ENCODE assay signal across 10 mouse cellular contexts in genomic region chr9:72276941-72277340, GRCm38 (mm10). TPM values are rescaled to one million over a fixed set of nuclear protein-coding genes. Genes with fewer than 3 reads are reported as not detected.
DNase-seq lines count a peak whose midpoint lies in the region; ATAC-seq lines count a peak whose summit lies in the region.
"Had no signal": no experiment of that assay in that cellular context is flagged by ENCODE, and none has a peak within 500 bp of the region (broad histone marks: within the 10 kb centered on the region; RNA-seq: fewer than 3 reads in every experiment).

No protein-coding gene starts in this region.

- H3K4me3 ChIP-seq in kidney, embryonic 15.5 days (replicated peaks), result no peak overlapping the region
- H3K4me3 ChIP-seq in forebrain, embryonic 14.5 days (ENCODE audit: low read depth, low read length), result no peak overlapping the region
- peak overlapping the region; percentile 30 for H3K4me3 ChIP-seq in liver, embryonic 12.5 days
- no peak overlapping the region for H3K4me3 ChIP-seq in neural tube, embryonic 12.5 days
- H3K4me3 ChIP-seq in kidney, embryonic 16.5 days (ENCODE audit: low read length), result no peak overlapping the region

- 0 out of 2 replicates have a peak, but pooled peaks cover 3% of the 10 kb centered on the region for H3K9me3 ChIP-seq in kidney, embryonic 15.5 days (replicated peaks)
- no peaks in the 10 kb centered on the region for H3K9me3 ChIP-seq in forebrain, embryonic 14.5 days (replicated peaks; ENCODE audit: control insufficient read depth, low read length)
- 0 out of 2 replicates have a peak, but pooled peaks cover 5% of the 10 kb centered on the region for H3K9me3 ChIP-seq in liver, embryonic 12.5 days (replicated peaks)
- H3K9me3 ChIP-seq in neural tube, embryonic 12.5 days, result 0 out of 2 replicates have a peak, but pooled peaks cover 3% of the 10 kb centered on the region
- H3K9me3 ChIP-seq in kidney, embryonic 16.5 days (ENCODE audit: low read length), result peaks cover 15% of the 10 kb centered on the region

- no peak for ATAC-seq in kidney, embryonic 15.5 days (replicated peaks; ENCODE audit: low FRiP score)
- ATAC-seq in forebrain, embryonic 14.5 days, result no peak
- no peak for ATAC-seq in liver, embryonic 12.5 days
- no peak for ATAC-seq in neural tube, embryonic 12.5 days (ENCODE audit: low FRiP score, low read depth)
- no peak for ATAC-seq in kidney, embryonic 16.5 days (ENCODE audit: low FRiP score, low TSS enrichment)

- H3K27ac ChIP-seq in kidney, embryonic 15.5 days, result no peak overlapping the region
- no peak overlapping the region for H3K27ac ChIP-seq in forebrain, embryonic 14.5 days (ENCODE audit: low read depth, low read length)
- no peak overlapping the region for H3K27ac ChIP-seq in liver, embryonic 12.5 days
- H3K27ac ChIP-seq in neural tube, embryonic 12.5 days, result no peak overlapping the region
- H3K27ac ChIP-seq in kidney, embryonic 16.5 days (ENCODE audit: low read length), result no peak overlapping the region

- no peak for DNase-seq in kidney, adult 9 months
- no peak for DNase-seq in forebrain, embryonic 14.5 days (ENCODE audit: low spot score)
- no peak for DNase-seq in cerebellum, adult 9-11 months
- DNase-seq in B cell, adult 2 months, result no peak
- DNase-seq: gastrocnemius, postnatal 25 days; right cerebral cortex, postnatal 25 days had no signal

- H3K4me2 ChIP-seq in kidney, embryonic 15.5 days, result 0 out of 2 replicates have a peak overlapping the region, but pooled peaks have one; percentile 19
- H3K4me2 ChIP-seq in forebrain, embryonic 14.5 days (ENCODE audit: low read length), result peak overlapping the region; percentile 88
- H3K4me2 ChIP-seq in liver, embryonic 12.5 days, result peak overlapping the region; percentile 62
- peak overlapping the region; percentile 83 for H3K4me2 ChIP-seq in neural tube, embryonic 12.5 days (replicated peaks)
- H3K4me2 ChIP-seq in kidney, embryonic 16.5 days (replicated peaks; ENCODE audit: low read depth, low read length), result no peak overlapping the region

- H3K4me1 ChIP-seq in kidney, embryonic 15.5 days, result peaks cover 13% of the 10 kb centered on the region
- H3K4me1 ChIP-seq in forebrain, embryonic 14.5 days (ENCODE audit: control insufficient read depth, insufficient read depth, low read length), result peaks cover 7% of the 10 kb centered on the region
- H3K4me1 ChIP-seq in liver, embryonic 12.5 days, result peaks cover 31% of the 10 kb centered on the region
- peaks cover 4% of the 10 kb centered on the region; the same call in 1 of the 2 replicates for H3K4me1 ChIP-seq in neural tube, embryonic 12.5 days
- H3K4me1 ChIP-seq in kidney, embryonic 16.5 days (ENCODE audit: insufficient read depth, low read length), result peaks cover 10% of the 10 kb centered on the region

- H3K27me3 ChIP-seq in kidney, embryonic 15.5 days, result no peaks in the 10 kb centered on the region
- H3K27me3 ChIP-seq in forebrain, embryonic 14.5 days (replicated peaks; ENCODE audit: control insufficient read depth, insufficient read depth, low read length), result no peaks in the 10 kb centered on the region
- no peaks in the 10 kb centered on the region for H3K27me3 ChIP-seq in liver, embryonic 12.5 days (replicated peaks)
- no peaks in the 10 kb centered on the region for H3K27me3 ChIP-seq in neural tube, embryonic 12.5 days (replicated peaks)
- H3K27me3 ChIP-seq in kidney, embryonic 16.5 days (ENCODE audit: insufficient read depth, low read length), result no peaks in the 10 kb centered on the region

- H3K36me3 ChIP-seq in kidney, embryonic 15.5 days, result no peaks in the 10 kb centered on the region
- H3K36me3 ChIP-seq in forebrain, embryonic 14.5 days (ENCODE audit: control insufficient read depth, insufficient read depth, low read length), result no peaks in the 10 kb centered on the region
- peaks cover 8% of the 10 kb centered on the region; the same call in 1 of the 2 replicates for H3K36me3 ChIP-seq in liver, embryonic 12.5 days
- no peaks in the 10 kb centered on the region for H3K36me3 ChIP-seq in neural tube, embryonic 12.5 days
- H3K36me3 ChIP-seq in kidney, embryonic 16.5 days (ENCODE audit: insufficient read depth, low read length), result no peaks in the 10 kb centered on the region

- H3K9ac ChIP-seq in kidney, embryonic 15.5 days, result no peak overlapping the region
- H3K9ac ChIP-seq in forebrain, embryonic 14.5 days (ENCODE audit: low read length), result peak overlapping the region; percentile 22; the same call in 1 of the 2 replicates
- H3K9ac ChIP-seq in liver, embryonic 12.5 days, result peak overlapping the region; percentile 32
- H3K9ac ChIP-seq in neural tube, embryonic 12.5 days, result no peak overlapping the region
- H3K9ac ChIP-seq in kidney, embryonic 16.5 days (replicated peaks; ENCODE audit: low read length), result no peak overlapping the region

RNA-seq across cellular contexts. Expression of gene Zfp280d, which starts 2.3 kb away (rescaled TPM):
- polyA plus RNA-seq in kidney, embryonic 15.5 days (2015; fragmentation: Nextera tagmentation; extraction: Ambion mirVana), result 38.4 and 41.3 TPM in 2 replicates
- 38.7 and 41.6 TPM in 2 replicates for polyA plus RNA-seq in forebrain, embryonic 14.5 days (2014; fragmentation: Nextera tagmentation; extraction: Ambion mirVana)
- polyA plus RNA-seq in liver, embryonic 12.5 days (2016; fragmentation: Nextera tagmentation; extraction: Ambion mirVana), result 23.1 and 23.4 TPM in 2 replicates
- polyA plus RNA-seq in neural tube, embryonic 12.5 days (2016; fragmentation: Nextera tagmentation; extraction: Ambion mirVana), result 52.6 and 56.3 TPM in 2 replicates
- 31.2 and 42.0 TPM in 2 replicates for polyA plus RNA-seq in kidney, embryonic 16.5 days (2015; fragmentation: Nextera tagmentation; extraction: Ambion mirVana)

Comparison
In these comparisons a context has a peak if more than half of its experiments do, and no peak if none do; other contexts are left out.
1. H3K9ac ChIP-seq: peak in forebrain, embryonic 14.5 days (single experiment) and liver, embryonic 12.5 days (single experiment); none in kidney, embryonic 15.5 days (single experiment), neural tube, embryonic 12.5 days (single experiment) and kidney, embryonic 16.5 days (single experiment).